Mouse (Mus musculus): ENCODE measurements around the gene Ldhd. TPM values are rescaled to one million over a fixed set of nuclear protein-coding genes. Genes with fewer than 3 reads are reported as not detected.

Ldhd gene
- 0.93 and 1.3 TPM in 2 replicates for polyA plus RNA-seq (2015; fragmentation: Nextera tagmentation; extraction: Ambion mirVana)

- no peak within 1 kb of the TSS for H3K27ac ChIP-seq (ENCODE audit: low read length)
- ATAC-seq, result peak; percentile 24; the same call in 1 of the 2 replicates
- peak within 1 kb of the TSS; percentile 31 for H3K4me3 ChIP-seq (ENCODE audit: low read depth, low read length)
- no peaks in the 10 kb centered on the region for H3K36me3 ChIP-seq (ENCODE audit: control insufficient read depth, insufficient read depth, low read length)
- peak within 1 kb of the TSS; percentile 45 for H3K9ac ChIP-seq (ENCODE audit: low read depth, low read length)
- no peaks in the 10 kb centered on the region for H3K9me3 ChIP-seq (replicated peaks; ENCODE audit: control insufficient read depth, low read length, poor library complexity, severe bottlenecking)
- H3K4me1 ChIP-seq (ENCODE audit: control insufficient read depth, insufficient read depth, low read length), result no peaks in the 10 kb centered on the region
- WGBS, result 28% methylated on average over 13 of the region's 13 CpGs
- H3K27me3 ChIP-seq (ENCODE audit: control insufficient read depth, insufficient read depth, low read depth, low read length), result no peaks in the 10 kb centered on the region
- H3K4me2 ChIP-seq (ENCODE audit: low read length), result peak within 1 kb of the TSS; percentile 52
Observed at GRCm38 (mm10) chr8:111630105-111630521, at the start of gene Ldhd. Gene Ldhd (minus strand): TSS chr8:111630374.

GRCm38 (mm10) chr8:111678848-111679247 is 48.7 kb upstream of the Ldhd start:
- H3K9me3 ChIP-seq (replicated peaks; ENCODE audit: control insufficient read depth, low read length, poor library complexity, severe bottlenecking), result no peaks in the 10 kb centered on the region; the same call in 1 of the 2 replicates
- 88% methylated on average over 7 of the region's 7 CpGs for WGBS
- no peaks in the 10 kb centered on the region for H3K36me3 ChIP-seq (ENCODE audit: control insufficient read depth, insufficient read depth, low read length)
- no peak overlapping the region for H3K4me3 ChIP-seq (ENCODE audit: low read depth, low read length)
- H3K27ac ChIP-seq (ENCODE audit: low read length), result no peak overlapping the region
- no peaks in the 10 kb centered on the region for H3K27me3 ChIP-seq (ENCODE audit: control insufficient read depth, insufficient read depth, low read depth, low read length)
- no peak overlapping the region for H3K4me2 ChIP-seq (ENCODE audit: low read length)
- H3K4me1 ChIP-seq (ENCODE audit: control insufficient read depth, insufficient read depth, low read length), result no peaks in the 10 kb centered on the region
- no peak overlapping the region for H3K9ac ChIP-seq (ENCODE audit: low read depth, low read length)
- ATAC-seq, result no peak

- Histone ChIP-seq H3K27me3 (ENCODE audit: control insufficient read depth, insufficient read depth, low read depth, low read length) (no peaks in the 10 kb centered on the region), H3K4me1 (ENCODE audit: control insufficient read depth, insufficient read depth, low read length) (no peaks in the 10 kb centered on the region), H3K4me3 (ENCODE audit: low read depth, low read length) (no peak overlapping the region), H3K9me3 (replicated peaks; ENCODE audit: control insufficient read depth, low read length, poor library complexity, severe bottlenecking) (no peaks in the 10 kb centered on the region; the same call in 1 of the 2 replicates), H3K4me2 (ENCODE audit: low read length) (no peak overlapping the region), H3K27ac (ENCODE audit: low read length) (no peak overlapping the region), H3K9ac (ENCODE audit: low read depth, low read length) (no peak overlapping the region), H3K36me3 (ENCODE audit: control insufficient read depth, insufficient read depth, low read length) (no peaks in the 10 kb centered on the region)
- 27% methylated on average over 3 of the region's 3 CpGs for WGBS
- no peak for ATAC-seq
Observed at GRCm38 (mm10) chr8:111678111-111678510, 47.9 kb upstream of the Ldhd start.

- H3K9ac ChIP-seq (ENCODE audit: low read depth, low read length), result no peak overlapping the region
- no peak overlapping the region for H3K27ac ChIP-seq (ENCODE audit: low read length)
- no peaks in the 10 kb centered on the region; the same call in 1 of the 2 replicates for H3K9me3 ChIP-seq (replicated peaks; ENCODE audit: control insufficient read depth, low read length, poor library complexity, severe bottlenecking)
- H3K27me3 ChIP-seq (ENCODE audit: control insufficient read depth, insufficient read depth, low read depth, low read length), result no peaks in the 10 kb centered on the region
- H3K4me2 ChIP-seq (ENCODE audit: low read length), result no peak overlapping the region
- H3K36me3 ChIP-seq (ENCODE audit: control insufficient read depth, insufficient read depth, low read length), result peaks cover 6% of the 10 kb centered on the region; the same call in 1 of the 2 replicates
- H3K4me3 ChIP-seq (ENCODE audit: low read depth, low read length), result no peak overlapping the region
- 77% methylated on average over 8 of the region's 8 CpGs for WGBS
- no peaks in the 10 kb centered on the region for H3K4me1 ChIP-seq (ENCODE audit: control insufficient read depth, insufficient read depth, low read length)
- no peak for ATAC-seq
Observed at GRCm38 (mm10) chr8:111676237-111676636, 46.1 kb upstream of the Ldhd start.

GRCm38 (mm10) chr8:111666751-111667150 is 36.6 kb upstream of the Ldhd start:
- Histone ChIP-seq H3K4me1 (ENCODE audit: control insufficient read depth, insufficient read depth, low read length) (no peaks in the 10 kb centered on the region), H3K9ac (ENCODE audit: low read depth, low read length) (no peak overlapping the region), H3K36me3 (ENCODE audit: control insufficient read depth, insufficient read depth, low read length) (peaks cover 24% of the 10 kb centered on the region), H3K4me3 (ENCODE audit: low read depth, low read length) (no peak overlapping the region), H3K4me2 (ENCODE audit: low read length) (no peak overlapping the region), H3K27ac (ENCODE audit: low read length) (no peak overlapping the region), H3K27me3 (ENCODE audit: control insufficient read depth, insufficient read depth, low read depth, low read length) (no peaks in the 10 kb centered on the region), H3K9me3 (replicated peaks; ENCODE audit: control insufficient read depth, low read length, poor library complexity, severe bottlenecking) (0 out of 2 replicates have a peak, but pooled peaks cover 2% of the 10 kb centered on the region)
- WGBS, result 94% methylated on average over 2 of the region's 2 CpGs
- no peak for ATAC-seq

GRCm38 (mm10) chr8:111662473-111662872 is 32.3 kb upstream of the Ldhd start:
- ATAC-seq, result no peak
- Histone ChIP-seq H3K9me3 (replicated peaks; ENCODE audit: control insufficient read depth, low read length, poor library complexity, severe bottlenecking) (no peaks in the 10 kb centered on the region), H3K4me2 (ENCODE audit: low read length) (no peak overlapping the region), H3K4me1 (ENCODE audit: control insufficient read depth, insufficient read depth, low read length) (no peaks in the 10 kb centered on the region), H3K27ac (ENCODE audit: low read length) (no peak overlapping the region), H3K36me3 (ENCODE audit: control insufficient read depth, insufficient read depth, low read length) (no peaks in the 10 kb centered on the region), H3K27me3 (ENCODE audit: control insufficient read depth, insufficient read depth, low read depth, low read length) (no peaks in the 10 kb centered on the region), H3K4me3 (ENCODE audit: low read depth, low read length) (no peak overlapping the region), H3K9ac (ENCODE audit: low read depth, low read length) (no peak overlapping the region)
- WGBS, result 88% methylated on average over 3 of the region's 3 CpGs

GRCm38 (mm10) chr8:111658819-111659423 is 28.7 kb upstream of the Ldhd start:
- no peak for ATAC-seq

GRCm38 (mm10) chr8:111657312-111657854 is 27.2 kb upstream of the Ldhd start:
- H3K4me1 ChIP-seq (ENCODE audit: control insufficient read depth, insufficient read depth, low read length), result no peaks in the 10 kb centered on the region
- H3K9ac ChIP-seq (ENCODE audit: low read depth, low read length), result no peak overlapping the region
- ATAC-seq, result no peak
- H3K9me3 ChIP-seq (replicated peaks; ENCODE audit: control insufficient read depth, low read length, poor library complexity, severe bottlenecking), result no peaks in the 10 kb centered on the region
- no peak overlapping the region for H3K4me3 ChIP-seq (ENCODE audit: low read depth, low read length)
- H3K27ac ChIP-seq (ENCODE audit: low read length), result no peak overlapping the region
- no peak overlapping the region for H3K4me2 ChIP-seq (ENCODE audit: low read length)
- no peaks in the 10 kb centered on the region for H3K27me3 ChIP-seq (ENCODE audit: control insufficient read depth, insufficient read depth, low read depth, low read length)
- 20% methylated on average over 1 of the region's 1 CpGs for WGBS
- no peaks in the 10 kb centered on the region for H3K36me3 ChIP-seq (ENCODE audit: control insufficient read depth, insufficient read depth, low read length)

More at GRCm38 (mm10) chr8:111658819-111659423, 28.7 kb upstream of the Ldhd start:
- H3K4me3 ChIP-seq (ENCODE audit: low read depth, low read length), result no peak overlapping the region
- 91% methylated on average over 6 of the region's 6 CpGs for WGBS
- no peaks in the 10 kb centered on the region for H3K9me3 ChIP-seq (replicated peaks; ENCODE audit: control insufficient read depth, low read length, poor library complexity, severe bottlenecking)
- H3K36me3 ChIP-seq (ENCODE audit: control insufficient read depth, insufficient read depth, low read length), result no peaks in the 10 kb centered on the region
- no peaks in the 10 kb centered on the region for H3K27me3 ChIP-seq (ENCODE audit: control insufficient read depth, insufficient read depth, low read depth, low read length)
- H3K4me1 ChIP-seq (ENCODE audit: control insufficient read depth, insufficient read depth, low read length), result no peaks in the 10 kb centered on the region
- H3K9ac ChIP-seq (ENCODE audit: low read depth, low read length), result no peak overlapping the region
- no peak overlapping the region for H3K27ac ChIP-seq (ENCODE audit: low read length)
- H3K4me2 ChIP-seq (ENCODE audit: low read length), result no peak overlapping the region

GRCm38 (mm10) chr8:111653524-111653923 is 23.4 kb upstream of the Ldhd start:
- no peaks in the 10 kb centered on the region for H3K27me3 ChIP-seq (ENCODE audit: control insufficient read depth, insufficient read depth, low read depth, low read length)
- ATAC-seq, result no peak
- H3K4me2 ChIP-seq (ENCODE audit: low read length), result no peak overlapping the region
- H3K9me3 ChIP-seq (replicated peaks; ENCODE audit: control insufficient read depth, low read length, poor library complexity, severe bottlenecking), result no peaks in the 10 kb centered on the region
- 99% methylated on average over 2 of the region's 2 CpGs for WGBS
- no peak overlapping the region for H3K9ac ChIP-seq (ENCODE audit: low read depth, low read length)
- H3K4me3 ChIP-seq (ENCODE audit: low read depth, low read length), result no peak overlapping the region
- H3K36me3 ChIP-seq (ENCODE audit: control insufficient read depth, insufficient read depth, low read length), result no peaks in the 10 kb centered on the region
- no peaks in the 10 kb centered on the region for H3K4me1 ChIP-seq (ENCODE audit: control insufficient read depth, insufficient read depth, low read length)
- no peak overlapping the region for H3K27ac ChIP-seq (ENCODE audit: low read length)
